Mouse (Mus musculus) heart, adult 11 months (tissue): ENCODE data around the gene Ube4b.

Source experiments
- DNase-seq: peaks from one replicate; pipeline ENCODE4 v3.0.0; 2022

Gene Ube4b

GRCm38 (mm10) chr4:149334881-149335280, 91.7 kb downstream of the Ube4b start:
- no peak for DNase-seq

- DNase-seq: no peak
Measured at GRCm38 (mm10) chr4:149332726-149333125, 93.8 kb downstream of the Ube4b start.

GRCm38 (mm10) chr4:149330495-149330894, 96.1 kb downstream of the Ube4b start:
- no peak for DNase-seq

GRCm38 (mm10) chr4:149328735-149329134, 97.8 kb downstream of the Ube4b start:
- DNase-seq: no peak

GRCm38 (mm10) chr4:149327281-149327680, 99.3 kb downstream of the Ube4b start:
- DNase-seq: no peak

DNA sequence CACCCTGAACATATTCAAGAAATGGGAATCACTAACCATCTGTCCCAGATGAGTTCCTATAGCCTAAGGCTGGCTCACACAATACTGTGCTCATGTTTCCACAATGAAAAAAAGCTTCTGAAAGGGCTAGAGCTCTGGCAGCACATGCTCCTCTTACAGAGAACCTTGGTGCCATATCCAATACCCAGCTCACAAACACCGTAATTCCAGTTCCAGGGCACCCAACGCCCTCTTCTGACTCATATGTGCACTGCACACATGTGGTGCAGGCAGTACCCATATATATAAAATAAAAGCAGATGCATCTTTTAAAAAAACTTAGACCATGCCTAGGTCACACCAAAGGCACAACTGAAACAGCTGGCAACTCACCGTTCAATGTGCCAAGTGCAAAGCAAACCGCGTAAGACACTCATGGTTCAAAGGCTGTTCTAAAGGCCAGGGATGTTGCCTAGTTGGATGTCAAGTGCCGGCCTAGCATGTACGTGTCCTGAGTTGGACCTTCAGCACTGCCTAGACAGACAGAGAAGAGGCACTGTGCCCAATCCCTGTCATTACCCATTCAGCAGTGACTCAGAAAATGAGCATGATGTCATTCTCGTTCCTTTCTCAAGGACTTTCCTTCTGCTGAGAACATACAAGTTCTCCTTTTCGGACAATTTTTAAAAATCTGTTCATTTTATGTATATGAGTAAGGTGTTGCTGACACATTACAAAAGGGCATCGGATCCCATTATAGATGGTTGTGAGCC, 101.0 kb downstream of the Ube4b start:
- peak; percentile 95 for DNase-seq

- peak; percentile 98 for DNase-seq
Measured at GRCm38 (mm10) chr4:149323730-149324129, 102.8 kb downstream of the Ube4b start.

DNA sequence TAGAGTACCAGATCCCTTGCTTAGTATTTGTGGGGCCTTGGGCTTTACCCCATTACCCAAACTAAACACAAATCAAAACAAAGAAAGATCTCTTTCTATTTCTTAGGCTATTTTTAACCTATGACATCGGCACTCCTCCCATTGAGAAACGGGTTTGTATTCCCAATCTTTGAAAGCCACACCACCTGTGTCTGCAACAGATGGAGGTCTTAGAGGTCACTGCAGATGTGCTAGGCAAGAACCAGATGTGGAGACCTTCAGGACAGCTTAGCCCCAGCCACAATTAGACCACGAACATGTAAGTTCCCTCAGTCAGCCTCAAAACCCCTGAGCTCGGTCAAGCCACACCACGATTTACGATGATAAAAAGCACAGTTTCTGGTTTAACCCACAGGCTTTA, 103.8 kb downstream of the Ube4b start:
- DNase-seq: no peak

DNA sequence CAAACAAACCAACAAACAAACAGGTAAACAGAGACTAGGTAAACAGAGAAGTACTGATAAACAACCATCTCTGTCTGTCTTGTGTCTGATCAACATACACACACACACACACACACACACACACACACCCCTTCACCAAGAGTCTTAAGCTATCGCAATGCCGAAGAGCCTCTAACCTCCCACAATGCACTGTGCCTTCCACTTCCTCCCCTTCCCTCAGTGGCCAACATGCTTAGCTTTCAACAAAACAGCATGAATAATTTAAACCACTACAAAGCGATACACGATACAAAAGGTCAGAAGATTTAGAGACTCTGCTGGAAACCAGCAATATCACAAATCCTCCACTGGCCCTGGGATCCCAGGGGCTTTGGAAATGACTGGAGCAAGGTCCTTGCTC, 104.3 kb downstream of the Ube4b start:
- no peak for DNase-seq

DNA sequence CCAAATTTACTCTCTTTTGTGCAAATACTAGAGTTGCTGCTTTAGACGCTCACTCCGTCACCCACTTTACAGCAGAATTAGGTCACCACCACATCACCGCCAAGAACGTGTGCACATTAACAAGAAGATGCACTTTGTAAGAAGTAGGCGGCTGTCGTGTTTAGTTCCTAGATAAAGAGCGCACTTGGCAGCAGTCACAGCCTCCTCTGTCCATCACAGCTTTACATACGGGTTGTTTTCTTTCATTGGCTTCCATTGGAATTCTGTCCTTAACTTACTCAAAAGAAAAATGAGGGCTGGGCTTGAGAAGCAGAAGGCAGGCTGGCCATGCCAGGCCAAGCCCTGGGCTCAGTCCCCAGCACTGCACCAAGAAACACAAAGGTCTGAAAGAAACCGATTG, 107.5 kb downstream of the Ube4b start:
- DNase-seq: no peak

- no peak for DNase-seq
Measured at GRCm38 (mm10) chr4:149317387-149317786, 109.2 kb downstream of the Ube4b start.

- no peak for DNase-seq
Measured at GRCm38 (mm10) chr4:149314275-149314837, 112.2 kb downstream of the Ube4b start.

DNA sequence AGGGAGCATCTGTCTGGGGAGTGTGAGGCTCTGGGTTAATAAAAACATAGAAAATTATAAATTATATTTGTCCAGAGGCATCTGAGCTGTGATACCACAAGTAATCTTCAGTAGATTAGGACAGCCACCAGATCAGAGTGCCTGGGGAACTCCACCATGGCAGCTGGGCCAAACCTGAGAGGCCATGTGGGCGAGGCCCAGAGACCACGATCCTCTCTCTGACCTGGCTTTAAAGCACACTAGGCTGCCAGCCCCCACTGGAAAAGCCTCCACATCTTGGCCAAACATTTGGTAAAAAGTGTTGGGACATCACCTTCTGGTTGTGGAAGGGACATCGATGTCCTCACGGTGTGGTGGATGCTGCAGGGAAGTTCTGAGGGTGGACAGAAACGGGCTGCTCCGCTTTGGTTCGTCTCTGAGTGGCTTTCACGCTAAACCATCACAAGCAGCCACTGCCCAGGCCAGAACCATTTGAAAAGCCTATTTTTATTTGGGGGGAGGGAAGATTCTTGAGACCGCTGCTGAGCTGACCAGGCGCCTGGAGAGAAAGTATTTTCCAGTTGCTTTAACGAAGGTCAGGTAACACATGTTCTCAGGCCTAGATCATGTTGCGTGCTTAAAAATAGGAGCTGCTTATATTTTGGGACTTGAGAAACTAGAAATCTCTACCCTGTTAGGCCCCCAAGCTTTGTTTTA, 112.8 kb downstream of the Ube4b start:
- no peak for DNase-seq

DNA sequence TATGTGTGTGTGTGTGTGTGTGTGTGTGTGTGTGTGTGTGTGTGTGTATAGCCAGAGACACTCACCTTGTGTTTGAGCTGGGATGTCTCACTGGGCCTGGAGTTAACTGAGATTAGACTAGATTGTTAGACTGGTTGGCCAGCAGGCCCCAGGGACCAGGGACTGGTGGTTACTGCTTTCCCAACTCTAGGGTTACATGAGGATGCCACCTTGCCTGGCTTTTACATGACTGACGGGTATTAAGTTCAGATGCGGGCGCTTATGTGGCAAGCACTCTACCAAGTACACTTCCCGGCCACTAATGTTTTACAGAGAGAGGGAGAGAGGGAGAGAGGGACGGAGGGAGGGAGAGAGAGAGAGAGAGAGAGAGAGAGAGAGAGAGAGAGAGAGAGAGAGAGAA, 114.6 kb downstream of the Ube4b start:
- no peak for DNase-seq

DNA sequence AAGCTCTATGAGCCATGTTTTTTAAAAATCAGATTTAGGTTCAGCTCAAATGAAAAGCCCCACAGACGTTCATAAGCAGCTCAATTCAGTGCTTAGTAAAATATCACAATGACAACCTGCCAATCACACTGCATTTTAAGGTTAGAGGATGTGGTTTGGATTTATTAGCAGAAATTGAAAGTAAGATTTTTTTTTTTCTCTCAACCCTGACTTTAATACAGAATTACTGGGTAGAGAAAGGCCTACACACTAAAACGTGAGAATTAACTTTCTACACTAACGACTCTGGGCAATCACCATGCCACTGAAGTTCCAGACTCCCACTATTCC, 118.1 kb downstream of the Ube4b start:
- no peak for DNase-seq

DNA sequence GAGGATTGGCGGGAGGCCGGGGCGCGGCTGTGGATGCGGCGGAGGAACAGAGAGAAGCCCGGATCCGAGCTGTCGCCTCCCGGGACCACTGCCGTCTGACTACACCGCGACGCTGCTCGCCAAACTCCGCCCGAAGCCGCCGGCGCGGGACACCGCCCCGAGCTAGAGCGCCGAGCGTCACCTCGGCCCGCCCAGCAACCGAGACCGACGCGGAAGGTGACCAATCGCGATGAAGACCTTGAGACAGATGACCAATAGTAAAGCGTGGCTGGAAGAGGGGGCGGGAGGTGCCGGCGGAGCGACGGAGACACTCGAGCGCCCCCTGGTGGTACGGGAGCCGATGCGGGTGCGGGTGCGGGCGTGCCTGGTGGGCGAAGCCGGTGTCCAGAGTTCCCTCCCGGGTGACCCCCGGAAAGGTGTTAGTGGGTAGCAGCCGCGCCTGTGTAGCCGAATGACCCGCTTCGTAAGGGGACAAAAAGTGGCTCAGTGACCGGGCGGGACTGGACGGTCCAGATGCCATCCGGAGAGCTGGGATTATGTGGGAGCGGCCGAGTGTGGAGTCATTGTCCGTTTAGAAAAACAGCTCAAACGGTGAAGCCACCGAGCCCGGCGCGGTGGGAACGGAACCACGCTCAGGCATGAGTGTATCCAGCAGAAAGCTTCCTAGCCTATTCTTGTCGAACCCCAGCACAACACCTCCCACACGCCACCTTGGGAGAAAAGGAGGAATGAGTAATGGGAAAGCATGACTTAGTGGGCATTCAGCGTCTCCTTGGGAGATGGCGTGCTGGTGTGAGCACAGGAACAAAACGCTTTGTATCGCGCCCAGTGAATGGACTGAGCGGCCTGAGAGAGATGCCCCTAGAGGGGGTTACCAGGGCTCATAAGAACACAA, 118.7 kb downstream of the Ube4b start, which contains the start of gene Kif1b:
Kif1b (minus strand) TSS at position 98 of the 895 bp plus-strand sequence.
- peak; percentile 100 for DNase-seq

DNA sequence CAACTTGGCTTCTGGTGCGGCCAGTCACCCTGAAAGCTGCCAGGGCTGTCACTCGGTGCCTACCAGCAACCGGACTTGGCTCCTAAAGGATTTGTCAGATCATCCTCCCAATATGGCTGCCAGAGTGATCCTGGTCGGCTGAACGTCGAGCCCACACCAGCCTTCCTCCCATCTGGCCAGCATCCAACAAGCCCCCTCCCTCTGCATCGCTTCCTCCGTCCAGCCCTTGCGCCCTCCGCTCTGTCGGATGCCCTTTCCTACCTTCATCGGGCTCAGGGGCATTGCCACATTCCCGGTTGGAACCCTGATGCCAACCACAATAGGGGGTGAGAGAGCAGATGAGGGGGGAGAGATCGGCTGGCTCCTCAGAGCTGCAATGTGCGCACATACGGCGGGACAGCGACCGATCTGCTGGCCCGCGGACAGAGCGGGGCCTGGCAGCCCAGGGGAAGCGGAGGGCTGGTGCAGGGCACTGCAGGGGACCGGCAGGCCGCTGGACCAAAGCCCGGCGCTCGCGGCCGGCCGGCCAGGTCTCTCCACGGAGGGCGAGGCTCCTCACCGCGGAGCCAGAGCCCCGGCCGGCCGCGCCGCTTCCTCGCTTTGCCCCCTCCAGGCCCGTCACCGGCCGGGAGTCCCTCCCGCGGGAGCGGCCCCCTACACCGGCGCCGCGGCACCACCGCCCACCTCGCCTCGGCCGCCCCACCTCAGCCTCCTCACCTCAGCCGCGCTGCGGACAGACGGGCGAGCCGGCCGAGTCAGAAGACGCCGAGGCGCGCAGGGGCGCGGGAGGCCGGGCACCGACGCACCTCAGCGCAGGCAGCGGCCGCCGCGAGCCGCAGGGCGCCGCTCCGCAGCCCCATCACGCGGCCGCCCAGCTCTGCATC, 119.6 kb downstream of the Ube4b start:
- peak; percentile 99 for DNase-seq

- no peak for DNase-seq
Measured at GRCm38 (mm10) chr4:149305761-149306711, 120.5 kb downstream of the Ube4b start.

- DNase-seq: no peak
Measured at GRCm38 (mm10) chr4:149304466-149304865, 122.1 kb downstream of the Ube4b start.

GRCm38 (mm10) chr4:149303502-149303901, 123.0 kb downstream of the Ube4b start:
- DNase-seq: no peak

- DNase-seq: no peak
Measured at GRCm38 (mm10) chr4:149302751-149303150, 123.8 kb downstream of the Ube4b start.
